Mouse (Mus musculus) heart, embryonic 15.5 days (tissue): ENCODE data around the gene Gcn1l1. TPM values are rescaled to one million over a fixed set of nuclear protein-coding genes. Genes with fewer than 3 reads are reported as not detected.

Experiments
- ATAC-seq: fragments of 200-750 bp; cut with Nextera tagmentation; replicated peaks from 2 replicates; pipeline ENCODE4 v1.8.0; 2017; ENCODE audit warnings: low read depth, moderate TSS enrichment; ENCODE audit not compliant: insufficient number of reproducible peaks, insufficient read depth, low FRiP score
- H3K27ac ChIP-seq: fragments of 300-500 bp; sonication (generic); 2 replicates; pipeline ENCODE4 v1.5.1; 2015; ENCODE audit warnings: mild to moderate bottlenecking, inconsistent platforms
- H3K27me3 ChIP-seq: fragments of 300-500 bp; sonication (generic); 2 replicates; pipeline ENCODE4 v1.6.1; 2015; ENCODE audit warnings: inconsistent platforms
- H3K36me3 ChIP-seq: fragments of 300-500 bp; sonication (generic); 2 replicates; pipeline ENCODE4 v1.6.1; 2015; ENCODE audit warnings: mild to moderate bottlenecking, inconsistent platforms
- H3K4me1 ChIP-seq: fragments of 300-500 bp; sonication (generic); replicated peaks from 2 replicates; pipeline ENCODE4 v1.6.1; 2015; ENCODE audit warnings: inconsistent platforms
- H3K4me2 ChIP-seq: fragments of 300-500 bp; sonication (generic); 2 replicates; pipeline ENCODE4 v1.6.1; 2015; ENCODE audit warnings: inconsistent platforms, mild to moderate bottlenecking, moderate library complexity
- H3K4me3 ChIP-seq: fragments of 300-500 bp; sonication (generic); 2 replicates; pipeline ENCODE4 v1.5.1; 2015; ENCODE audit warnings: mild to moderate bottlenecking, inconsistent platforms
- H3K9ac ChIP-seq: fragments of 300-500 bp; sonication (generic); 2 replicates; pipeline ENCODE4 v1.6.1; 2015; ENCODE audit warnings: mild to moderate bottlenecking, inconsistent platforms
- H3K9me3 ChIP-seq: fragments of 300-500 bp; sonication (generic); replicated peaks from 2 replicates; pipeline ENCODE4 v1.6.1; 2016; ENCODE audit warnings: inconsistent platforms
- WGBS: fragments of 180-500 bp; shearing (Covaris S2); methylation state at CpG from one replicate; pipeline ENCODE4 v1.1.7; 2015; ENCODE audit warnings: mixed read lengths; 5-methylcytosine and 5-hydroxymethylcytosine counted together
- polyA plus RNA-seq: library from polyadenylated mRNA; unstranded; fragments of >200 nt; fragmentation: Nextera tagmentation; extraction: Ambion mirVana; gene quantifications from 2 replicates; pipeline ENCODE4 v1.2.1, GENCODE M21; 2015

Gene Gcn1l1
- polyA plus RNA-seq, 1 experiment from 2014 or later = 20.9 TPM

DNA sequence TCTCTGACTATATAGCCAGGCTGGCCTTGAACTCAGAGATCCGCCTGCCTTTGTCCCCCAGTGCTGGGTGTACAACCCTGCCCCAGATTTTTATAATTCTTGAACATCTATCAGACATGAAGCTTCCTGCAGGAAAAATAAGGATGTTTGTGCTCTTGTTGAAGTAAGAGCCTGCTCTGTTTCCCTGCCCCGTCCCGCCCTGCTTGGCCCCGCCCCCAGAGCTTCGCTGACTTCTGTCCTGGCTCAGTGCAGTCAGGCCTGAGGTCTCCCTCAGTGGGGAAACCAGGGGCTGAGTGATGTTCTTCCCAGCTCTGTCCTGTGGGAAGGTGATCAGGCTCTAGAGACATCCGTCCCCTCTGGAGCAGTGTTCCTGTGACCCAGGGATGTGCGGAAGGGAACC lies 57.6 kb downstream of the Gcn1l1 start:
- Histone ChIP-seq H3K27me3 (no peaks in the 10 kb centered on the region), H3K27ac (no peak overlapping the region), H3K4me1 (no peaks in the 10 kb centered on the region), H3K9ac (no peak overlapping the region), H3K9me3 (no peaks in the 10 kb centered on the region), H3K4me2 (no peak overlapping the region), H3K4me3 (no peak overlapping the region), H3K36me3 (peaks cover 33% of the 10 kb centered on the region)
- WGBS = 84% methylated on average over 7 of the region's 7 CpGs
- no peak for ATAC-seq

DNA sequence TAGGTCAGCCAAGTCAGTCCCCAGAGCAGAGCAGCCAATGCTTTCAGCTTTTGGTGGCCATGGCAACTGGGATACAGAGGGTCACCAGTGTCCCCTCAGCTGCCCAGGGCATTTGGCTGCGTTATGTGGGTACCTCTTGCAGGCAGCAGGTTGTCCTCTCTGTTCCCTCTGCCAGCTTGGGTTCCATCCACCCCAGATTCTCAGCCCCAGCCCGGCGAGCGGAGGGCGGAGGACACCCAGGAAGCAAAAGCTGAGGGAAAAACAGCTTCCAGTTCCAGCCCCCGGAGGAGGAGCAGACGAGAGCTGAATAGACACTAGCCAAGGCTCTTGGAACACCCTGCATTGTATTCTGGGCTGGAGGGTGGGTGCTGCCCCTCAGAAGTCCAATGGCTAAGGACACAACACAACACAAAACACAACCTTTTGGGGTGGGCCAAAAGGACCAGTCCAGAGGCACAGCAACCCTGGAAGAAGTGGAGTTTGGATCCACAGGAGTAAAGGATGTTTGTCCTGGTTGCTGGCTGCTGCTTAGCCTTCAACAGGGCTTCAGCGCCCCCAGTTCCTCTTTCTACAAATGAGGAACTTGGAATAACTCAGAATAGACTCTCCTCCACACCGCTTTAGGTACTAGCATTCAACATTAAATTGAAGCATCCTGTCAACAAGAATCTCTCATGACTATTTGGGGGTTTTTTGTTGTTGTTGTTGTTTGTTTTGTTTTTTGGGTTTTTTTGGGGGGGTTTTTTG lies 58.8 kb downstream of the Gcn1l1 start:
- 75% methylated on average over 9 of the region's 9 CpGs for WGBS

DNA sequence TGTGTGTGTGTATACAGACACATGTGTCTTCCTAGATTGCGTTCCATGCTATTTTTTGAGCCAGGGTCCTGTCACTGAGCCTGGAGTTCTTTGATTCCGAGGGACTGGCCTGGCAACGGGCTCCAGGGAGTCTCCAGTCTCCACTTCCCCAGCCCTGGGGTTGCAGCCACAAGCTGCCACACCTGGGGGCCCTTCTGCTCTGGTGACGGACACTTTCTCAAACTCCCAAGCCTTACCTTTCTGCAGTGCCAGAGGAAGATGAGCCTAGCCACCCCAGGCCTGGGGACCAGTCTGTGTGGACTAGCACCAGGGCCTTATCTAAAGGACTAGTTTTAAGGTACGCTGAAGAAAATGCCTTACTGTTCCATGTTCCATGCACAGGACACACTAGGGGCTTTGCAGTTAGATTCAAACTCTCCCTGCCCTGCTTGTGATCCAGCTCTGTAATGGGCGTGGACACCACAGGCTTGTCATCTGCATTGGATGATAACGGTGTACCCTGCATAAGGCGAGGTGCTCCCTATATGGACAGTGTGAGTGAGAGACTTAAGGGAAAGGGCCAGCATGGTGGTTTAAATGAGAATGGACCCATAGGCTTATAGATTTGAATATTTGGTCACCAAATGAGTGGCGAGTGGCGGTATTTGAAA lies 61.3 kb downstream of the Gcn1l1 start:
- H3K9ac ChIP-seq = no peak overlapping the region
- H3K9me3 ChIP-seq = no peaks in the 10 kb centered on the region
- no peak overlapping the region for H3K4me3 ChIP-seq
- no peak for ATAC-seq
- peaks cover 5% of the 10 kb centered on the region; the same call in 1 of the 2 replicates for H3K4me1 ChIP-seq
- H3K36me3 ChIP-seq = no peaks in the 10 kb centered on the region
- no peaks in the 10 kb centered on the region for H3K27me3 ChIP-seq
- no peak overlapping the region for H3K27ac ChIP-seq
- H3K4me2 ChIP-seq = no peak overlapping the region
- WGBS = 75% methylated on average over 10 of the region's 10 CpGs

More for the DNA sequence above, 58.8 kb downstream of the Gcn1l1 start:
- H3K27me3 ChIP-seq = no peaks in the 10 kb centered on the region
- no peaks in the 10 kb centered on the region for H3K9me3 ChIP-seq
- ATAC-seq = no peak
- no peak overlapping the region for H3K27ac ChIP-seq
- peaks cover 21% of the 10 kb centered on the region for H3K36me3 ChIP-seq
- H3K4me3 ChIP-seq = no peak overlapping the region
- no peak overlapping the region for H3K4me2 ChIP-seq
- H3K9ac ChIP-seq = no peak overlapping the region
- H3K4me1 ChIP-seq = no peaks in the 10 kb centered on the region

DNA sequence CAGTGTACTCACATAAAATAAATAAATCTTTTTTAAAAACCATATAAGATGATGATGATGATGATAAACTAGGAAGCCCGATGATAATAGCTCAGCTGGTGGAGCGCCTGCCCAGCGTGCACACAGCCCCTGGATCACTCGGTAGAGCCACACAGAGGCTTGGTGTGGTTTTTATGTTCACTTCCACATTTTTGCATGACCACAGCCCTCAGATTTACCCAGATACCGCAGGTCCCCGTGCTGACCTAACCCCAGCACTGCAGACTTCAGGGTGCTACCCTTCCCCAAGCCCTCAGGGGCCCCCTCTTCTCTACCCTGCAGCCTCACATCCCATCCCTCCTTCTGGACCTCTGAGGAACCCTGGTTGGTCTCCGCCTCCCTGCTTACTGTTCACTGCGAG lies 63.0 kb downstream of the Gcn1l1 start:
- H3K9me3 ChIP-seq = no peaks in the 10 kb centered on the region
- ATAC-seq = no peak
- WGBS = 68% methylated on average over 8 of the region's 8 CpGs
- H3K4me3 ChIP-seq = no peak overlapping the region
- H3K9ac ChIP-seq = no peak overlapping the region
- peaks cover 13% of the 10 kb centered on the region for H3K4me1 ChIP-seq
- no peak overlapping the region for H3K4me2 ChIP-seq
- H3K27me3 ChIP-seq = no peaks in the 10 kb centered on the region
- H3K36me3 ChIP-seq = no peaks in the 10 kb centered on the region
- no peak overlapping the region for H3K27ac ChIP-seq

DNA sequence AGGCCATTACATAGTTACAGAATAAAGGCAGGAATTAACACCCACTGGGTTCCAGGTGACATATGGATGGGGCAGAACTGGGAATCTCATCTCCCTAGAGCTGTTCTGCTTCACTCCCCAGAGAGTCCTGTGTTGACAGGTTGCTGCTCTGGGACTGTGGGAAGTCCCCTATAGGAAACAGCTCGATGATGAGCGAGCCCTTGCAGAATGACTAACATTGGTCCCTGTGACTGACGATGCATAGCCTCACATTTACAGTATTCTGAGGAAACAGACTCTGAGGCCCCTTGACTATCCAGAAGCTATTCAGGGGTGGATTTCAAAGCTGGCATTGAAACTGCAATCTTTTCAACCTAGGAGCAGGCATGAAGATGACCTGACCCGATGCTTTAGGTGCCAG lies 64.6 kb downstream of the Gcn1l1 start:
- H3K27me3 ChIP-seq = no peaks in the 10 kb centered on the region
- ATAC-seq = no peak
- WGBS = 78% methylated on average over 4 of the region's 4 CpGs

DNA sequence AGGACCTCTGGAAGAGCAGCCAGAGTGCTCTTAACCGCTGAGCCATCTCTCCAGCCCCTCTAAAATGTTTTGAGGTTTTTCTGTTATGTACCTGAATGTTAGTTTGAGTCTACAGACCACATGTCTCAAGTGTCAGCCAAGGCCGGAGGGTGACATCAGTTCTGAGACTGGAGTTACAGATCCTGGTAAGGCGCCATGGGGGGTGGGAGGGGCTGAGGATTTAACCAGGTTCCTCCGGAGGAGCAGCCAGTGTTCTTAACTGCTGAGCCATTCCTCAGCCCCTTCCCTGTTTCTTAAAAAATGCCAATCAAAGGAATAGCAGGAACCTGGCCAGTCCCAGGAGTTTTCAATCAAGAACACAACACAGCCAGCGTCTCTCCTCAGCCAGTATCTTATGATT lies 65.2 kb downstream of the Gcn1l1 start:
- no peaks in the 10 kb centered on the region for H3K9me3 ChIP-seq
- no peak overlapping the region for H3K4me2 ChIP-seq
- no peaks in the 10 kb centered on the region for H3K36me3 ChIP-seq
- peaks cover 32% of the 10 kb centered on the region for H3K4me1 ChIP-seq
- WGBS = 43% methylated on average over 5 of the region's 5 CpGs
- H3K9ac ChIP-seq = no peak overlapping the region
- H3K4me3 ChIP-seq = peak overlapping the region; percentile 92; the same call in 1 of the 2 replicates
- H3K27me3 ChIP-seq = no peaks in the 10 kb centered on the region
- ATAC-seq = no peak
- no peak overlapping the region for H3K27ac ChIP-seq

More for the DNA sequence above, 64.6 kb downstream of the Gcn1l1 start:
- Histone ChIP-seq H3K4me2 (no peak overlapping the region), H3K36me3 (no peaks in the 10 kb centered on the region), H3K27ac (no peak overlapping the region), H3K9ac (no peak overlapping the region), H3K4me3 (no peak overlapping the region), H3K9me3 (no peaks in the 10 kb centered on the region), H3K4me1 (peaks cover 29% of the 10 kb centered on the region)

DNA sequence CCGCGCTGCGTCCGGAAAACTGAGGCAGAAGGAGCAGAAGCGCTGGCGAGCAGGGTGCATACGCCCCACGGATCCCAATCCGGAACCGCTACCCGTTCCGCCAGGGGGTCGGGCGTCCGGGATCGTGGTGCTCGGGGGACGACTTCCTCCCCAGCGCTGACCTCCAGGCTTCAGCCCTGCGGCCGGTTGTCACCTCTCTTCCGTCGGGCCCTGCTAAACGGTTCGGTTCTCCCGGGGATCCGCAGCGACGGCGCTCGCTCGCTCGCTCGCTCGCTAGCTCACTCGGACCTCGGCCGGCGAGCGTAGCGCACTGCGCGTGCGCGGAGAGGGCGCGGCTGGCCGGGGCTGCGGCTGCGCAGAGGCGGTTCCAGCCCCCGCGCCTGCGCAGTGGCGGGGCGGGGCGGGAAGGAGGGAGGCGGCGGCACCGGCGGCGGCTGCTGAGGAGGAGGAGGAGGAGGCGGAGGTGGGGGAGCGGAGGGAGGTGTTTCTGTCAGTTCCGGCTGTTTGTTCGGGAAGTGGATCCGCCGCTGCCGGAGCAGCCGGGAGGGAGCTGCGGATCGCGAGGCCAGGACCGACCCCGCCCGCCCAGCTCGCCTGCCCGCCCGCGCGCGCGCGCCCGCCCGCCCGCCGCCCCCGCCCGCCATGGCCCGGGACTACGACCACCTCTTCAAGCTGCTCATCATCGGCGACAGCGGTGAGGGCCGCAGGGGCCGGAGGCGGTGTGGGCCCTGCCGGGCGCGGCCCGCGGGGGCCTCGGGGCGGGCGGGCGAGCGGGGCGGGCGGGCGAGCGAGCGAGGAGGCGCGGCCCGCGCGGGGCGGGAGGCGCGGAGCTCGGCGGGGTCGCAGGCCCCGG lies 66.7 kb downstream of the Gcn1l1 start, which contains the start of gene Rab35:
Rab35 (plus strand) TSS at position 404 of the 853 bp plus-strand sequence.
- Histone ChIP-seq H3K4me1 (peaks cover 41% of the 10 kb centered on the region), H3K9me3 (no peaks in the 10 kb centered on the region), H3K36me3 (no peaks in the 10 kb centered on the region), H3K27me3 (no peaks in the 10 kb centered on the region), H3K27ac (peak within 1 kb of the TSS; percentile 90), H3K9ac (peak within 1 kb of the TSS; percentile 95), H3K4me2 (peak within 1 kb of the TSS; percentile 84), H3K4me3 (peak within 1 kb of the TSS; percentile 92)
- WGBS = under 1% methylated on average over 99 of the region's 125 CpGs
- peak; percentile 91 for ATAC-seq

DNA sequence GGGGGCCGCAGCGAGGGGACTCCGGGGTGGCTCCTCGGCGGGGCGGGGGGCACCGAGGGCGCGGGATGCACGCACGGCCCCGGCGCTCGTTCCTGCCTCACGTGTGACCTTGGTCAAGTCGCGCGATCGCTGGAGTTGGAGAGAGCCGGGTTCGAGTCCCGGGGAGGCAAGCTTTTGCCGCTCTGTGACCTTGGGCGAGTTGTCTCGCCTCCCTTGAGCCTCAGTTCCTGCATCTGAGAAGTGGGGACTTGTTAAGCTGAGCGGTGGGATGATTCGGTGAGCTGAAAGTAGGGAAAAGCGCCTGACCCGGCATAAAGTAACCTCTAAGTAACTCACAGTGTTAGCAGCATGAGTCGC lies 67.3 kb downstream of the Gcn1l1 start:
- peak overlapping the region; percentile 66 for H3K4me2 ChIP-seq
- WGBS = 2% methylated on average over 30 of the region's 30 CpGs
- H3K27ac ChIP-seq = peak overlapping the region; percentile 90
- H3K9ac ChIP-seq = peak overlapping the region; percentile 92
- no peak; the same call in 1 of the 2 replicates for ATAC-seq
- H3K36me3 ChIP-seq = no peaks in the 10 kb centered on the region
- H3K4me1 ChIP-seq = peaks cover 43% of the 10 kb centered on the region
- H3K9me3 ChIP-seq = no peaks in the 10 kb centered on the region
- peak overlapping the region; percentile 92 for H3K4me3 ChIP-seq
- H3K27me3 ChIP-seq = no peaks in the 10 kb centered on the region

DNA sequence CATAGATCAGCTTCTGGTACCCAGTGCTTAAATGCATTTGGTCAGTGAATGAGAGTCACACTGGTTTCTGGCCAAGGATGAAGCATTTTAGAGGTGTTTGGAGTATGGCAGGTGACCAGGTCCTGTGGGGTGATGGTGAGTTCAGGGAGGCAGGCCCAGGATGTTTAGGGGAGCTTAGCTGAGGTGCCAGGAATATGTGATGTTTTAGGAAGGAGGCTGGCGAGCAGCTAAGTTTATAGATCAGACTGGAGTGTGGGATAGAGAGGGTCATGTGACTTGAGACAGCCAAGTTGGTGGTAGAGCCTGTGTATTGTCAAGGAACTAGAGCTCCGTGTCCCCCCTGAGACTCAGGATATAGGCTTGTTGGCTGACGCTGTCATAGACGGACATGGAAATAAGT lies 68.0 kb downstream of the Gcn1l1 start:
- peak overlapping the region; percentile 92 for H3K4me3 ChIP-seq
- WGBS = 34% methylated on average over 4 of the region's 4 CpGs
- peak overlapping the region; percentile 66 for H3K4me2 ChIP-seq
- no peaks in the 10 kb centered on the region for H3K9me3 ChIP-seq
- H3K9ac ChIP-seq = peak overlapping the region; percentile 92
- ATAC-seq = no peak
- H3K27me3 ChIP-seq = no peaks in the 10 kb centered on the region
- peaks cover under 1% of the 10 kb centered on the region; the same call in 1 of the 2 replicates for H3K36me3 ChIP-seq
- H3K4me1 ChIP-seq = peaks cover 43% of the 10 kb centered on the region
- 0 out of 2 replicates have a peak overlapping the region, but pooled peaks have one; percentile 90 for H3K27ac ChIP-seq

DNA sequence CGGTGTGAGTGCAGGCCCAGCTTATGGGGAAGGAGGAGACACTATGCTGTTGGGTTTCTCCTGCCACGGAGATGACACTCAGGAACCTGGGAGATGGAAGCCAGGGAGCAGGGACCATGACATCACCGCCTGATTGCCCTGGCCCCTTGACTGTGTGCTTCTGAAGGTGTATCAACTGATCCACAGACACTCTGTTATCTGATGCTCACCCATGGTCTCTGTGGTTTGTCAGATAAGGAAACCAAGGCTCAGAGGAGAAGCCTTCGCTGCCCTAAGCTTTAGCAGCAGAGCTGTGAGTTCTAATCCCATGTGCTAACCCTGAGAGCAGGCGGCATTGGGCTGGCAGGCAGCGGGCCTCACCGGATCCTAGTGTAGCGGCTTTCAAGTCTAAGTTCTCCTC lies 69.0 kb downstream of the Gcn1l1 start:
- 80% methylated on average over 8 of the region's 8 CpGs for WGBS
- Histone ChIP-seq H3K27ac (no peak overlapping the region), H3K4me3 (no peak overlapping the region), H3K9ac (no peak overlapping the region), H3K4me2 (no peak overlapping the region; the same call in 1 of the 2 replicates), H3K27me3 (no peaks in the 10 kb centered on the region), H3K36me3 (peaks cover 11% of the 10 kb centered on the region), H3K9me3 (no peaks in the 10 kb centered on the region), H3K4me1 (peaks cover 43% of the 10 kb centered on the region)
- no peak for ATAC-seq

DNA sequence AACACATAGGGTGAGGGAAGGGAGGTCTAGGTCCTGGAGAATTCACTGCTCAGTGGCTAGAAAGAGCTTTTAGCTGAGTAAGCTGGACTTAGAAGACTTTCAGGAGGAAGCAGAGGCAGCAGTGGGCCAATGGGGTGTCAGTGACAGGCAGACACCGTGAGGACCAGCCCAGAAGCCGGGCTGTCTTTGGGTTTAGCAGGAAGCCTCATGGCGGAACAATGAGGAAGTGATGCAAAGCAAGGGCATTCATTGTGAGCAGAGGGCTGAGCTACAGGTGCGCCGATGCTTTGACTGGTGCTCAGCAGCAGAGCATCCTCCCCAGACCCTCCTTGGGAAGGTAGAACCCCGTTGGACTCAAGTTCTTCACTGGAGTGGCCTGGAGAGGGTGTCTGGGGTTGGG lies 70.5 kb downstream of the Gcn1l1 start:
- Histone ChIP-seq H3K27me3 (no peaks in the 10 kb centered on the region), H3K4me1 (peaks cover 43% of the 10 kb centered on the region), H3K9ac (no peak overlapping the region), H3K4me2 (no peak overlapping the region), H3K27ac (no peak overlapping the region), H3K4me3 (no peak overlapping the region), H3K9me3 (no peaks in the 10 kb centered on the region), H3K36me3 (peaks cover 25% of the 10 kb centered on the region)
- WGBS = 67% methylated on average over 6 of the region's 6 CpGs
- no peak for ATAC-seq
